Mouse (Mus musculus): Measurements from ENCODE around the gene Vps37c.

DNA sequence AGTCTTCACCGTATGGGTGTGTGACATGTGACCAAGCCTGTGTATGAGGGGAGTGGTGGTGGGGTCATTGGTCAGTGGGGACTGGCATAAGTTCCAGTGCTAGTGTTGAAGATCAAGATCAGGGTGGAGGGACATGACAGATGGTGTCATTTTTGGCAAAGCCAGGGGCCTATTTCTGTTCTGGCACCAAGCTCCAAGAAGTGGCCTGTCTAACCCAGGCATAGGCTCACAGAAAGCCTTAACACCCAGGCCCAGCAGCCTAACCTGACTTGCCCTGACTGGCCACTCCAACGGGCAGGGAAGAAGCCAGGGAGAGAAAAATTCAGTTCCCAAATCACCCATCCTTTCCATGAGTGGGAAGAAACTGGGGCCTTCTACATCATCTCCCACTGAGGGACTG lies 69.0 kb downstream of the Vps37c start:
- TF ChIP-seq CTCF (IDR thresholded peaks at IDR 0.05; ENCODE audit: control insufficient read depth, insufficient read depth, insufficient replicate concordance, low read depth, low read length) = no peak
- TF ChIP-seq POLR2A (IDR thresholded peaks at IDR 0.05; ENCODE audit: control insufficient read depth, low read depth, low read length) = no peak
